Mouse (Mus musculus): Measurements from ENCODE around the gene Ebf3. TPM values are rescaled to one million over a fixed set of nuclear protein-coding genes. Genes with fewer than 3 reads are reported as not detected.

Ebf3 gene
- total RNA-seq, 2 experiments from 2014 or later = 0.17 TPM; not detected in 1

DNA sequence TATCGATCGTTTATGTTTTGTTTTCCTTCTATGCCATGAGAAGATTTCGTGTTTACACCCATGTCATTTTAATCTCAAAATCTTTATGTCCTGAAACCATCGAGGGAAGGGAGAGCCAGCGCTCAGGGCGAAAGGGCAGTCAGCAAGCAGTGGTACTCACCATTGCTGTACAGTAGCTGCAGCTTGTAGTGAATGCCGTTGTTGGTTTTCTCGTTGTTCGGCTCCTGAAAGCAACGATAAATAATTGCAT is 1.4 kb downstream of the Ebf3 start:
- ATAC-seq (replicated peaks; ENCODE audit: low FRiP score, poor library complexity, severe bottlenecking) = no peak

DNA sequence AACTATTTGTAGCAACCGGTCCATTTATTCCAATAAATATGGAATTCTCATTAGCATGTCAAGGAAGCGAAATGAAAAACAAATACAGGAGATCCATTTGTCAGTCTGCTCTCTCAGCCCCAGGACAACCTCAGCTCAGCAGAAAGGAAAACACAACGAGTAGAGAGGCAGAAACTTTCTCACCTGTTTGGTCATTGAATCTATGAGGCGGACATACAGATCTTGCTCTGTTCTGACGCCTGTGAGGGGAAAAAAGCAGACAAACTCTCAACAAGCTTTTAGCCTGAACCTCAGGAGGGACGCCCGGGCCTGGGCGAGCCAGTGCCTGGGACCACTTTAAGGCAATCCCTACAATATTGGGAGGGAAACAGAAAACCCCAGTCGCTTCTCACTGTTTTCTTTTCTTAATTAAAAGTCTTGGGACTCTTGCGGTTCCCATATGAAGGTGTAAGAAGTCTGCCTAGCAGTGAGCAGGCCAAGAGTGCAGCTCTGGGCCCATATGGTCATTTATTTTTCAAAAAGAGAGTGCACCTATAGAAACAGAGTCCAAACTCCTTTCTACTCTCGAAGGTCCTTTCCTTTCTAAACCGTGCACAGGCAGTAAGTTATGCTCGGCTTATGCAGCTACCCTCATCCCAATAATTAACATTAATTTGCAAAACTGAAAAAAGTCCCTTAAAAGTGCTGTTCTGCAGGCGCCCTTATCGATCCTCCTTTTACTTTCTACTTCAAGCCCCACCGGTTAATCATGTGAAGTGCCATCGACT is 1.9 kb downstream of the Ebf3 start:
- ATAC-seq (replicated peaks; ENCODE audit: low FRiP score, poor library complexity, severe bottlenecking) = no peak

DNA sequence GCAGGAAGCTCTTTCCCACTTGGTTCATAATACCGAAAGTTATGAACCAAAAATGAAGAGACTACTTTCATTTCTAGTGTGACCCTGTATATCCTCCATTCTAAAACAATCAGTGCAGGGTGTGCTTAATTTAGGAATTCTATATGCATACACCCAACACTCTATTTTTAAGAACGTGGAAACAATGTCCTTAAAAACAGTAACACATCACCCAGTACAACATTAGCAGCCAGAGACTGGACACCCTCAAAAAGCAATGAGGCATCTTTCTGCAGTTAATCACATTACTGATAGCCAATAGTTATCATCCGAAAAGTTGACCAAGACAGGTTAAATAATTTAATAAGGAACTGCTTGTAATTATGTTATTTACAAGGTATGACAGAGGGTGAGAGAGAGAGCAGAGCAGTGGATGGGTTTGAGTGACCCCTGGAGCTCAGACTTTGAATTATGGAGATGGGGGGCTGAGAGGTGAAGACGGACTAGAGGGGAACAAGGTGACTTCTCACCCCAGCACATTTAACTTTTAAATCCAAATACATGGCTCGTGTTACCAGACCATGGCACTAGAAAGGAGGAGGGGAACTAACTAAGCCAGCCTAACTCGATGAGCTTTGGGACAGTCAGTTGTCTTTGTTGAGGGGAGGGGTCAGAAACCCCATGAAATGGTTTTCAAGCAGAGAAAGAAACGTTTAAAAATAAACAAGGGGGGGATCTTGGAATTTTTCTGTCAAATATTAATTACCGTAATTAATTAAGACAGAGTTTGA is 2.7 kb downstream of the Ebf3 start:
- ATAC-seq (replicated peaks; ENCODE audit: low FRiP score, poor library complexity, severe bottlenecking) = no peak

DNA sequence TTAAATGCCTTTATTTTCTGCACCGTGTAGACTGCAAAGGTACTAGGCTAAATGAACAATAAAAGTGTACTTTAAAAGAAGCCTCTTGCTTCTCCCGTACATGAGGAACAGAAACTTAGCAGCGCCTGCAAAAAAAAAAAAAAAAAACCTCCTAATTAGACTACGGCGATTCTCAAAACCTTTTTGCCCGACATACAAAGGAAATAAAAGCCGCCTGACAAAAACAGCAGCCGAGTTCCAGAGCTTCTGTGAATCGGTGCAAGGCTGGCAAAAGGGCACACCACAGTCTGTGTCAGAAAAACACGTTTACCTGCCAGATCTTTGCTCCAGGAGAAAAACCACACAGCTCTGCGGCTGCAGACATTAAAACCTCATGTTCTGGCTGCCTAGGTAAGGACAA is 3.4 kb downstream of the Ebf3 start:
- no peak for ATAC-seq (replicated peaks; ENCODE audit: low FRiP score, poor library complexity, severe bottlenecking)

DNA sequence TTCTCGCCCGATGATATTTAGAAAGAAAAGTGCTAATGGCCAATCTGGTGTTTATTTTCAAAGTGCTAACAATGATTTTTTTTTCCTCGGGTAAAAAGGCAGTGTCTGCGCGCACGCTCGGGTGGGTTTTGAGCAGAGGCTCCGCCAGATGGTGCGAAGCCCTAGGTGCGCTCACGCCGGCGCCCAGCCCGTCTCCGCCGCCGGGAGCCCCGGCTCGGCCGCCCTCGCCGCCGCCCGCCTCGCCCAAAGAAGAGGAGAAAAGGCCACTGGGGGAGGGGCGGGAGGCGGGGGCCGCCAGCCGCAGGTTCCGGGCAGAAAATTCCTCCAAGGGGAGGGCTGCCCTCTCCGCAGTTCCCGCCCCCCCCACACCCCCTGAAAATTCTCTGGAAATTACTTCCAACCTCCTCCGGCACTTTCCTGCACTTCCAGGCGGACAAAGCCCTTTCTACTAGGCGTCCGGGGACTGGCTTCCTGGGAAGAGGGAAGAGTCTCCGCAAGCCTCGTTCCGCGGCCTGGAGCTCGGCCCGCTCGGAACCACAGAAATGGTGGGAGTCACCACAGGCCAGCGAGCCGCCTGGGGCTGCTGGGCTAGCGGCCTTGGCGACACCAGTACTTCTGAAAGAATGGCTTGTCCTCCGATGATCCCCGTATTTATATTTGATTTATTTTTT is 4.0 kb downstream of the Ebf3 start:
- ATAC-seq (replicated peaks; ENCODE audit: low FRiP score, poor library complexity, severe bottlenecking) = no peak

GRCm38 (mm10) chr7:137309071-137310066 is 4.9 kb downstream of the Ebf3 start:
- ATAC-seq (replicated peaks; ENCODE audit: low FRiP score, poor library complexity, severe bottlenecking) = no peak

GRCm38 (mm10) chr7:137308061-137309060 is 5.9 kb downstream of the Ebf3 start:
- ATAC-seq (replicated peaks; ENCODE audit: low FRiP score, poor library complexity, severe bottlenecking) = no peak

GRCm38 (mm10) chr7:137307131-137307530 is 7.1 kb downstream of the Ebf3 start:
- no peak for ATAC-seq (replicated peaks; ENCODE audit: low FRiP score, poor library complexity, severe bottlenecking)

DNA sequence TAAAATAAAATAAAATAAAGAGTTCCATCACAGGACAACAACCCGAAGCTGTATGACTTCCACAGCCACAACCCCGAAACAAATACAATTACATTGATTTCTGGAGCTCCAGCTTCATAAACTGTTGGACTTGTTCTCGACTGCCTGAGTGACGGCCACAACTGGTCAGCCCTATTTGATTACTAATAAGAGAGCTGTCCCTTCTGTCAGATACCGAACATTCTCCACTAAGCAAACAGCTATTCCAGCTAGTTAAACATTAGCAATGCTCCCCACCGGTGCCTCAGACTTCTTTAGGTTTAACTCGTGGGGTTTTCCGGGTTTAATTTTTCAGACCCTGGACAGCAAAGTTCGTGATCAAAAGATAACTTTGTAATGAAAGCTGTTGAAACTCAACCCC is 8.1 kb downstream of the Ebf3 start:
- ATAC-seq (replicated peaks; ENCODE audit: low FRiP score, poor library complexity, severe bottlenecking) = no peak

GRCm38 (mm10) chr7:137303776-137304171 is 10.5 kb downstream of the Ebf3 start:
- no peak for ATAC-seq (replicated peaks; ENCODE audit: low FRiP score, poor library complexity, severe bottlenecking)

GRCm38 (mm10) chr7:137302961-137303775 is 11.1 kb downstream of the Ebf3 start:
- no peak for ATAC-seq (replicated peaks; ENCODE audit: low FRiP score, poor library complexity, severe bottlenecking)

DNA sequence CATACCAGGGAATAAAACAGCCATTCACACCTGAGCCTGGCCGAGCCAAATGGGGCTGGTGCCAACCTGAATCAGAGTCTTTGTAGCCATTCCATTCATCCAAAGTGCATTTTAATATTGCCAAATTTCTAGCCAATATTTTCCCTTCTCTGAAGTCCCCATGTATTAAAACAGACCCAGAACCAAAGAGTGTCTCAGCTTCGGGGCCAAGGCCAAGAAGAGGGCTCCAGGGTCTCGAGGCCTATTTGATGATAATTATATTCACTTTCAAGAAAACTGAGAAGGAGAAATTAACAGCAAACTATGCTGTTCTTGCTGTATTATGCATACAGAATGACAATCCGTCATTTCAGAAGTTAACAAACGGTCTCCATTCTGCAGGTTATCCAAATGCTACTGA is 12.1 kb downstream of the Ebf3 start:
- no peak for ATAC-seq (replicated peaks; ENCODE audit: low FRiP score, poor library complexity, severe bottlenecking)

GRCm38 (mm10) chr7:137301329-137301751 is 12.9 kb downstream of the Ebf3 start:
- ATAC-seq (replicated peaks; ENCODE audit: low FRiP score, poor library complexity, severe bottlenecking) = no peak

- no peak for ATAC-seq (replicated peaks; ENCODE audit: low FRiP score, poor library complexity, severe bottlenecking)
Measured at GRCm38 (mm10) chr7:137300826-137301225, 13.4 kb downstream of the Ebf3 start.

DNA sequence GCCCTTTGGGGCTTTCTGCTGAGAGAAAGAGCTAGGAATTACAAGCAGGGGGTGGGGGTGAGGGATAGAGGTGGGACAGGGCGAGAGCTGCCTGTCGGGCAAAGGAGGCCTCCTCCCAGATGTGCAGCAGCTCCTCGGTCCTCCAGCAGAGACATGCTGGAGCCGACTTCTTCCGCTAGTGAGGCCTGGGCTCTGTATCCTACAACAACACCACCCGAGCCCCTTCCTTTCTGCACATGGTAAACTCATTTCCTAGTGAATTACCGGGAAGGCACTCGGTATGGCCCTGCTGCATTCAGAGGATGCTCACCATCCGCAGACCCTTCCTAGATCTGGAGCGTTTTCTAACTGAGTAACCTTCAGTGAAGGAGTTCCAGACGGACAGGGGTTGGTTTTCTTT is 14.1 kb downstream of the Ebf3 start:
- no peak for ATAC-seq (replicated peaks; ENCODE audit: low FRiP score, poor library complexity, severe bottlenecking)

GRCm38 (mm10) chr7:137297594-137298381 is 16.5 kb downstream of the Ebf3 start:
- no peak for ATAC-seq (replicated peaks; ENCODE audit: low FRiP score, poor library complexity, severe bottlenecking)

DNA sequence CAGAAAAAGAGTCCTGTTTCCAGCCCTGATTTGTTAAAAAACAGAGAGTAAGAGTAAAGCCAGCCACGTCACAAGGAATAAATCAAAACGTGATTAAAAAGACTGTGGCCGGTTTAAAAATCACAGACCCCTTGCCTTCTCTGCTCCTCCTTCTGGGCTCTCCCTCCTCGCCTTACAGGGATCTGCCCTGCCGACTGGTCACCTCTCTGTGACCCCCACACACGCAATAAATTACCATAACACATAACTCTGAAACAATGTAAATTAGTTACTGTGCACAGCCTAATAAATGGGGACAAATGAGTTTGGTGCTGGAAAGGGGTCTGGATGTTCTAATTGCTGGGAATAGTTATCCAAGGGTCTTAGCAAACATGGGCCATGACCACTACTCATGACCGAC is 17.1 kb downstream of the Ebf3 start:
- no peak for ATAC-seq (replicated peaks; ENCODE audit: low FRiP score, poor library complexity, severe bottlenecking)

Measured in erythroblast, adult 5-6 weeks (primary cell).